Mouse (Mus musculus) cerebellum, adult 2 months (tissue): ENCODE results near the gene Serinc2.

ENCODE experiments used
- CTCF ChIP-seq: fragments of 200-500 bp; IDR thresholded peaks from 2 replicates; pipeline ENCODE4 v1.5.1; 2011; ENCODE audit warnings: low read depth, mild to moderate bottlenecking, control low read depth, low read length, moderate library complexity, borderline replicate concordance; ENCODE audit not compliant: insufficient read depth
- POLR2A ChIP-seq: fragments of 200-500 bp; IDR thresholded peaks from 2 replicates; pipeline ENCODE4 v1.6.1; 2011; ENCODE audit warnings: low read length, control low read depth, borderline replicate concordance; ENCODE audit not compliant: insufficient read depth

GRCm38 (mm10) chr4:130296243-130296965 is 17.4 kb upstream of the Serinc2 start:
- TF ChIP-seq POLR2A (no peak), CTCF (no peak)
